Mouse (Mus musculus) MN1 (cell line): Measurements from ENCODE around the gene Zfy2.

ENCODE experiments used
- DNase-seq: peaks from one replicate; pipeline ENCODE4 v3.0.0-alpha.2; 2016; ENCODE audit warnings: low spot score

The Zfy2 gene

DNA sequence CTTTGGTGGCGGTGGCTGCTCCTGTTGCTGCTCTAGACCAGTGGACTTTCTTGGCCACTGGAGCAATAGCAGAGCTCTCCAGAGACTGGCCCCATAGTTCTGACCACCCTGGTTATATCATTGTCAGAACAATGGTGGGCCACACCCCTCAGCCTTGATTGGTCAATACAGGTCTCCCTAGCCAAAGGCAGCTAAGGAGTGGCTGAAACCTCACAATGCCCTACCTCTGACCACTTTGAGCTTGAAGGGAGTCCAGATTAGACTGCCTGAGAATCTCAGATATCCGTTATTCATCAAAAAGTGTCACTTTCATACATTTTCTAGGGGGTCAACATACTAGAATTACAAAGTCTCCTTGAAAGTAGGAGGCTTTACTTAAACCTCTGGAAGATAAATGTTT lies at the start of gene Zfy2:
Gene Zfy2 (minus strand): TSS at position 101 of the 400 bp plus-strand sequence.
- no peak for DNase-seq
